Mouse (Mus musculus): ENCODE data around the gene Dnajc10. TPM values are rescaled to one million over a fixed set of nuclear protein-coding genes. Genes with fewer than 3 reads are reported as not detected.
A peak's percentile ranks its signal among the peaks of the same experiment; 100 is the strongest.

Gene Dnajc10
- total RNA-seq (2014; fragmentation: Nextera tagmentation) (74.0 and 80.3 TPM in 2 replicates), total RNA-seq (2017) (129 and 136 TPM in 2 replicates)

- peak; percentile 86 for ATAC-seq (replicated peaks; ENCODE audit: poor library complexity, severe bottlenecking)
Measured at GRCm38 (mm10) chr2:80315242-80316161, at the start of gene Dnajc10. Gene Dnajc10, plus strand, starts transcription at chr2:80315466.

GRCm38 (mm10) chr2:80266894-80267293 lies 48.4 kb upstream of the Dnajc10 start:
- ATAC-seq (replicated peaks; ENCODE audit: poor library complexity, severe bottlenecking) = peak; percentile 98

DNA sequence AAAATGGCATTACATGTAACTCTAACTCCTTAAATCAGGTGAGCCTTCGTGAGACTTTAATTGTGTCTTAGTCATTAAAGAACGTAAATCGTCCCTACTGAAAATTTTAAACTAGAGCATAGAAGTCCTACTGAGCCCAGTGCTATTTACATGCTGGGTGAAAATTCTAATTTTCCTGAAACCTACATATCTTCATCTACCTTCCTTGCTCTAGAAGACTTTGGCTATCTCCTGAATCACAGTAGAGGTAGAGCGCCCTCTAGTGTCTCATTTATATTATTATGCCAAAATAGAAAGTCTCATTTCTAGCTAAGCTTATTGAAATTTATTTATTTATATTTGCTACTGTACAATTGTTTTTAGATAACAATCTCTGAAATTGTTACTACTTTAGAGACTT lies 47.2 kb upstream of the Dnajc10 start:
- peak; percentile 34; the same call in 1 of the 2 replicates for ATAC-seq (replicated peaks; ENCODE audit: poor library complexity, severe bottlenecking)

DNA sequence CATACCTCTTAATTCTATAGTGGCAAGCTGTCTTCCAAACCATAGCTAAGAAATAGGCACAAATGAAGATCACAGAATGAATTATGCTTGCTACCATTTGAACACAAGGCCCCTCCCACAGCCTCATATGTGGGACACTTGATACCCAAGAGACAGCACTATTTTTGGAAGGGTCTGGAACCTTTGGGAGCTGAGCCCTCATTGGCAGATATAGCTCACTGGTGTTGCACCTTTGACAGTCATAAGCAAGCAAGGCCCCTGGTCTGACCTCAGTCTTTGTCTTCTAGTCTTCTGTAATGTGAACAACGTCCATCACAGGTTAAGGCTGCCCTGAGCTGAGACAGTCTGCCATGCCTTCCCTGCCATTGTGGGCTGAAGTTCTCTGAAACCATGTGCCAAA lies 43.8 kb upstream of the Dnajc10 start:
- ATAC-seq (replicated peaks; ENCODE audit: poor library complexity, severe bottlenecking) = no peak

- peak; percentile 75 for ATAC-seq (replicated peaks; ENCODE audit: poor library complexity, severe bottlenecking)
Measured at GRCm38 (mm10) chr2:80273038-80273437, 42.2 kb upstream of the Dnajc10 start.

DNA sequence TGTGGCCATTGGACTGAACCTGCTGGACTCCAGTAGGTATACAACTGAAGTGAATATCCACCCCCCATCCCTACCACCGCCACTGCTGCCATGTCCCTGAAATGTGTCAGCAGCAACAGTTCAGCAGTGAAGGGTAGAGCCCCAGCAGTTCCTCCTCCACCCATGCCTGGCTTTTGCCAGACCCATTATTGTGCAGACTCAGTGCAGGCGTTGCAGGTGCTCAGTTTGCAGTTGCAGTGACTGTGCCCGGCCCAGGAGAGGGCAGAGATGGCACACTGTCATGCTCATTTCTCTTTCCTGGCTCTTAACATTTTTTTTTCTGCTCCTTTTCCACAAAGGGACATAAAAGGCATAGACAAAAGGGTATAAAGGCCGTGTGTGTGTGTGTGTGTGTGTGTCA lies 41.5 kb upstream of the Dnajc10 start:
- peak; percentile 33; the same call in 1 of the 2 replicates for ATAC-seq (replicated peaks; ENCODE audit: poor library complexity, severe bottlenecking)

GRCm38 (mm10) chr2:80275136-80275535 lies 40.1 kb upstream of the Dnajc10 start:
- ATAC-seq (replicated peaks; ENCODE audit: poor library complexity, severe bottlenecking) = peak; percentile 74

GRCm38 (mm10) chr2:80282214-80282613 lies 33.1 kb upstream of the Dnajc10 start:
- no peak for ATAC-seq (replicated peaks; ENCODE audit: poor library complexity, severe bottlenecking)

GRCm38 (mm10) chr2:80286397-80286796 lies 28.9 kb upstream of the Dnajc10 start:
- no peak for ATAC-seq (replicated peaks; ENCODE audit: poor library complexity, severe bottlenecking)

- no peak for ATAC-seq (replicated peaks; ENCODE audit: poor library complexity, severe bottlenecking)
Measured at GRCm38 (mm10) chr2:80292172-80292571, 23.1 kb upstream of the Dnajc10 start, which contains the start of gene Prdx6b. Gene Prdx6b, plus strand, starts transcription at chr2:80292472.

DNA sequence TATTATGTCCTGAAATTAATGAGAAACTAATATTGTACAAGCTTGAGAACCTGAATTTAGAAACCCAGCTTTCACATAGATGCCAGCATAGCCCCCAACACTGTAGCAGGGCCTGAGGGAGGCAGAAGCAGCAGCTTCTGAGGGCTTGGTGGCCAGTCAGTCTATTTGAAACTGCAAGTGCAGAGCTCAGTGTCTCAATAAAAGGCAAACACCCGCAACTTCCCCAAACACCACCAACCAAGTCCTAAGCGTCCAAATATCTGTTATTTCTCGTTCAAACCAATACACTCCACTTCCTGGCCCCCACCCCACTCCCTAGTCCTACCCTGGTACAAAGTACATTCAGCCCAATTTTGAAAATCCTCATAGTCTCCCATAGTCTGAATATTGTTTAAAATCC lies 16.9 kb upstream of the Dnajc10 start:
- ATAC-seq (replicated peaks; ENCODE audit: poor library complexity, severe bottlenecking) = peak; percentile 97

DNA sequence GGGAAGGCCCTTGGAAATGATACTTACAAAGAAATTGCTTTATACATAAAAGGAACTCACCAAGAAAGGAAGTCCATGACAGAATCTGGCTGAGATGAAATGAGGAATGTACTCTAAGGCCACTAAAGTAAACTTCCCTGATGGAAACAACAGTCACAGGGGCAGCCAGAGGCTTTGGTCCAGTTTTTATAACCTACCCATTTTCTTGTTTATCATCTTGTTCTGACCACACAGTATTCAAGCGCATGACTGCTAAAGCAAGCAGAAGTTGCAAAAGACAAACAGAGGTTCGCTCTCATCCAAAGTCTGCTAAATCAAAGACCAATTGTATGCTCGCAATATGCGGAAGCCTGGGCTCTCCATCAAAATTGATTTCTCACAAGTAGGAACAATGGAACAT lies 14.5 kb upstream of the Dnajc10 start:
- ATAC-seq (replicated peaks; ENCODE audit: poor library complexity, severe bottlenecking) = 0 out of 2 replicates have a peak, but pooled peaks have one; percentile 4

DNA sequence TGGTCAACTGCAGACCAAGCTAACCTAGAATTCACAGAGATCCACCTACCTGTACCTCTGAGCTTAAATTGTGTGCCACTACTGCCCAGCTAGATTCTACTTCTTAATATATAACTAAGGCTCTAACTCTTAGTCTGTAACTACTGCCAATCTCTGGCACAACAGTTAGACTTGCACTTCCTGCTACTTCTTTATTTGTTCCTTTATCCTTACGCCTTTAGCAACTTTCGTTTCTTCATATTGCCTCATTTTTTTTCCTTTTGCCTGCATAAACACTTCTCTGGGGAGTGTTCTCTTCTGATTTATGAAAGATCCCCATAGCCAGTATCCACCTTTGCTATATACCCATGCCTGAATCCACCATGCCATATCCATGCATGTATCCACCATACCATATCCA lies 11.3 kb upstream of the Dnajc10 start:
- peak; percentile 85 for ATAC-seq (replicated peaks; ENCODE audit: poor library complexity, severe bottlenecking)

DNA sequence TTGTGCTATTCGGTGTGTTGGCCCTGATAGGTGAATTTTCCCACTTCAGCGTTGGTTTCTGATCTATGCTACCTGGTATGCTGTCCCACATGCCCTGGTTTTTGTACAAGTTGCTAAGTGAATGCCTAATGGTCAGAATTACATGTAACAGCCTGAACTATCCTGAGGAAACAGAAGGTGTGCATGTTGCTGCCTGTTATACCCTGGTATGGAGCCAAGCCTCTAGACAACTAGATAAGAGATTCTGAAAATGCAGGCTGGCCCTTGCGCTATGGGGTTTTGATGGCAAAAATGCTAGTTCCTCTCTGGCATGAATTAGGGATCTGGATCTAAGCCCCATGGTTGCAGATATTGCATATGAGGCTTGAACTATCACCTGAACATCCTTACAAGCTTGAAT lies 7.6 kb upstream of the Dnajc10 start:
- ATAC-seq (replicated peaks; ENCODE audit: poor library complexity, severe bottlenecking) = no peak

- ATAC-seq (replicated peaks; ENCODE audit: poor library complexity, severe bottlenecking) = no peak
Measured at GRCm38 (mm10) chr2:80309775-80310174, 5.5 kb upstream of the Dnajc10 start.

DNA sequence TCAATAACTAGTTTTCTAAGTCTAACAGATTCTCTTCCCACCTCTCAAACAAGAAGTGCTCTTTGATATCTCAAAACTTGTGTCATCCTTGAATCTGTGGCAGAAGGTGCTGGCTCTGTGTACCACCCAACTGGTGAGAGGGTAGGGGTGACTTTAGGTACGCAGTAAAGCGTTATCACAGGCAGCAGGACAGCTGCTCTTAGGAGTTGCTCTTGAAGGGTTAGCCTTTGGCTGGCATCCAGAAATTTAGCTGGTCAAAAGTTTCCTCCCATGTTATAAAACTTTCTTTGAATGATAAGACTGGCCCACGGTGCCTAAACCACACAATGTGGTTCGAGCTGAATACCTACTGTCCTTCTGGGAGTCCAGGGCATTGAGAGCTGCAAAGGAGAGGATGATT lies 4.5 kb upstream of the Dnajc10 start:
- ATAC-seq (replicated peaks; ENCODE audit: poor library complexity, severe bottlenecking) = no peak

DNA sequence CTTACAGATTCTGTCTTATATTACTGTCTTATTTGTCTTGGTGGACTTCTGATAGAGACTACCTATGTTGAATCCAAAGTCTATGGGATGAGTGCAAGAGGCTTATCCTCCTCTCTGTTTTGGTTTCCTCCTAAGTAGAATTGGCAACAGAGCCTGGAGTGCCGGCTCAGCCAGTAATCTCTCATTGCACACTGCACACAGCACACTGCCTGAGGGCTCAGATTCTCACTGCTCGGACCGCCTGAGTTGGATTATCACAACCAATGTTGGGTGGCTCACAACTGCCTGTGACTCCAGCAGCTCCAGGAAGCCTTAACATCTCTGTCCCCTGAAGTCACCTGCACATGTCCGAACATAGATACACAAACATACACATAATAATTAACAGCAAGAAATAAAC lies 3.9 kb upstream of the Dnajc10 start:
- no peak for ATAC-seq (replicated peaks; ENCODE audit: poor library complexity, severe bottlenecking)

GRCm38 (mm10) chr2:80314201-80314600 lies 1.1 kb upstream of the Dnajc10 start:
- no peak for ATAC-seq (replicated peaks; ENCODE audit: poor library complexity, severe bottlenecking)

DNA sequence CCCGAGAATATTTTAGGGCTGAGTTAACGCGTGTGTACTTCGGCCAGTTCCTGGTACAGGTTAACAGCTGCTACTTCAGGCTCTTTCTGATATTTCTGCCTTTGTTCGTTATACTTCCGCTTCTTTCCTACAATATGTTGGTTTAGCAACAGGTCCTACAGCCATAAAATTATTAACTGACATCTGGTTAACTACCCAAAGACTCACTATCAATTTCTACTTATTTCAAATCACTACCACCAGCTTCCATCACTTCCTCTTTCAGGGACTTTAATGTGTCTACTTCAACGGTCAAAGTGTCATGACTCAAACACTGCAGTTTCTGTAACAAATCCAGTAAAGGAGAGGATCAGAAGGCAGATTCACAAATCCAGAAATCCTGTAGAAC lies 418 bp upstream of the Dnajc10 start:
- ATAC-seq (replicated peaks; ENCODE audit: poor library complexity, severe bottlenecking) = peak; percentile 75

DNA sequence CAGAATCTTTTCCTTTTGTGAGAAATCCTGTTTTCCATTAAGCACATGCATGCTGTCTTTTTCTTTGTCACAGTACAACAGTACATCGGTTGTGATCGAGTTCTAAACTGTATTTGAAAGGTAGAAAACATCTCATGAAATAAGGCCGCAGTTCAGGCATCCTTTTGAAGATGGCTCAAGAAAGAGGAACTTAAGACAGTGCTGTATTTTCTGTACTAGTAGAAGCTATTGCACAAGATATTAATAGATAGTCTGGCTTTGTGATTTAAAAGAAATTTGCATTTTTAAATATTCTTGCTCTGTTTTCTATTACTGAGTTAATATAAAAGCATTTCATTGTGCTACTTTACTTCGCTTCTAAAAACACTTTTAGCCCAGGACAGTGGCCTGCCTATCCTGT lies 7.6 kb downstream of the Dnajc10 start:
- peak; percentile 63 for ATAC-seq (replicated peaks; ENCODE audit: poor library complexity, severe bottlenecking)

DNA sequence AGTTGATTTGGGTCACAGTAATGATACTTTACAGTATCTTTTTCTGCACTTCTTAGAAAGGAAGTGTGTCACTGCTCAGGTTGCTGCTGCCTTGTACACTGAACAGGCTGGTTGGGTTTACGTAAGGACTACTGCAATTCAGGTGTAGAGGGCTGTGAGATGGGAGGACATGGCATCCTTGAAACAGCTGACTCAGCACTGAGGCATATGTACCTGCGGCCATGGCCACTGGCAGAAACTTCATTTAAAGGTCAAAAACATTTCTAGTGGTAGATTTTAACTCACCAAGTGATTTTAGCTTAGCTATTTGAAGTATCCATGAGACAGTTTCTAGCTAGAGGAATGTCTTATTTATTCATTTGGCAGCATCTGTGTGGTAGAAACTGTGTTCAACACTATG lies 10.5 kb downstream of the Dnajc10 start:
- no peak for ATAC-seq (replicated peaks; ENCODE audit: poor library complexity, severe bottlenecking)

GRCm38 (mm10) chr2:80327272-80327671 lies 12.0 kb downstream of the Dnajc10 start:
- peak; percentile 66 for ATAC-seq (replicated peaks; ENCODE audit: poor library complexity, severe bottlenecking)

Data from granulocyte monocyte progenitor cell, adult 5-6 weeks (primary cell).